Mouse (Mus musculus) heart, adult 2 months (tissue): ENCODE measurements around the gene Picalm. TPM values are rescaled to one million over a fixed set of nuclear protein-coding genes. Genes with fewer than 3 reads are reported as not detected.

Experiments used
- DNase-seq, 2 experiments: peaks; one replicate each; pipeline ENCODE4 v3.0.0; 2021
- H3K27ac ChIP-seq: fragments of 200-600 bp; 2 replicates; pipeline ENCODE4 v1.8.1; 2022
- H3K27me3 ChIP-seq: fragments of 200-500 bp; 2 replicates; pipeline ENCODE4 v1.6.1; 2012; ENCODE audit warnings: mild to moderate bottlenecking, low read length, inconsistent platforms, mixed read lengths; ENCODE audit not compliant: control insufficient read depth, insufficient read depth
- H3K36me3 ChIP-seq: fragments of 200-500 bp; 2 replicates; pipeline ENCODE4 v1.6.1; 2012; ENCODE audit warnings: low read length, inconsistent platforms; ENCODE audit not compliant: control insufficient read depth, insufficient read depth
- H3K4me1 ChIP-seq: fragments of 200-500 bp; 2 replicates; pipeline ENCODE4 v1.6.1; 2011; ENCODE audit warnings: low read length; ENCODE audit not compliant: control insufficient read depth, insufficient read depth
- H3K4me3 ChIP-seq: fragments of 200-600 bp; 2 replicates; pipeline ENCODE4 v1.8.1; 2022
- H3K79me2 ChIP-seq: fragments of 200-500 bp; replicated peaks from 2 replicates; pipeline ENCODE4 v1.6.1; 2012; ENCODE audit warnings: mild to moderate bottlenecking, inconsistent platforms, low read length, moderate library complexity, mixed read lengths; ENCODE audit not compliant: control insufficient read depth, insufficient read depth
- H3K9ac ChIP-seq: fragments of 200-500 bp; 2 replicates; pipeline ENCODE4 v1.6.1; 2012; ENCODE audit warnings: low read depth, mild to moderate bottlenecking, control low read depth, inconsistent platforms, low read length, mixed read lengths
- CTCF ChIP-seq: fragments of 200-600 bp; IDR thresholded peaks from 2 replicates; pipeline ENCODE4 v1.8.1; 2022; ENCODE audit warnings: antibody characterized with exemption, mild to moderate bottlenecking, moderate library complexity
- EP300 ChIP-seq: fragments of 200-500 bp; IDR thresholded peaks from 2 replicates; pipeline ENCODE4 v1.6.1; 2011; ENCODE audit warnings: low read depth, low read length, control low read depth; ENCODE audit not compliant: insufficient read depth
- POLR2A ChIP-seq: fragments of 200-500 bp; IDR thresholded peaks from 2 replicates; pipeline ENCODE4 v1.6.1; 2011; ENCODE audit warnings: mild to moderate bottlenecking, low read depth, low read length, control low read depth; ENCODE audit not compliant: insufficient read depth
- WGBS: fragments of 180-500 bp; shearing (Covaris S2); methylation state at CpG from one replicate; pipeline ENCODE4 v1.1.7; 2018; 5-methylcytosine and 5-hydroxymethylcytosine counted together
- intact Hi-C: fragments of 180-260 bp; cut with DNase I; formaldehyde crosslinking; loops from one replicate; pipeline ENCODE4 v1.15.1; 2025
- long read RNA-seq: library from polyadenylated mRNA; stranded (forward); transcript quantifications from one replicate; pipeline ENCODE4 v2.0.0, GENCODE M21; 2021
- polyA plus RNA-seq: library from polyadenylated mRNA; depleted of rRNA; stranded (reverse); fragments of >200 nt; gene quantifications from 2 replicates; pipeline ENCODE4 v1.2.3, GENCODE M21; 2012; rRNA removed
- total RNA-seq, 2 experiments: library from RNA; stranded (reverse); gene quantifications; 2 replicates each; pipeline ENCODE4 v1.2.3; 2021

Picalm gene
- total RNA-seq = 100 to 1,000 TPM in 1 of 2 experiments, 10 to 100 TPM in 1; 99.4 to 128 TPM
- 60.1 and 107 TPM in 2 replicates for polyA plus RNA-seq
- long read RNA-seq, transcript Picalm-205 (19 exons, 3,489 nt) = minor isoform, 5 of 34 reads
- long read RNA-seq, transcript Picalm-212 (20 exons, 3,427 nt) = major isoform, 6 of 34 reads
- long read RNA-seq, partial matches to known transcripts = 6 of 34 reads
- long read RNA-seq, other reads (novel, unspliced or antisense) = 16 of 34 reads

GRCm38 (mm10) chr7:90129732-90130392, at the start of gene Picalm:
TSS of gene Picalm (plus strand) at chr7:90130213.
- Histone ChIP-seq H3K4me1 (peaks cover 9% of the 10 kb centered on the region), H3K9ac (peak within 1 kb of the TSS; percentile 92), H3K27ac (peak within 1 kb of the TSS; percentile 99), H3K27me3 (no peaks in the 10 kb centered on the region), H3K4me3 (peak within 1 kb of the TSS; percentile 93), H3K79me2 (peaks cover 7% of the 10 kb centered on the region), H3K36me3 (peaks cover 21% of the 10 kb centered on the region)
- DNase-seq = peak; percentile 99
- under 1% methylated on average over 52 of the region's 72 CpGs for WGBS
- intact Hi-C loops = loop anchor here (1.0 to 2.0 kb wide), 3 partner anchors 17 to 107 kb away; no protein-coding TSS in a partner anchor
- TF ChIP-seq EP300 = no peak
- TF ChIP-seq CTCF = no peak
- TF ChIP-seq POLR2A = peak; percentile 86

GRCm38 (mm10) chr7:90083799-90084198, 46.2 kb upstream of the Picalm start:
- peak in 1 of 2 experiments; percentile 30 for DNase-seq
- H3K27me3 ChIP-seq = no peaks in the 10 kb centered on the region
- no peak for TF ChIP-seq POLR2A
- TF ChIP-seq EP300 = no peak
- TF ChIP-seq CTCF = no peak
- H3K36me3 ChIP-seq = no peaks in the 10 kb centered on the region
- whole genome bisulfite sequencing = 48% methylated on average over 7 of the region's 7 CpGs
- no peak overlapping the region for H3K27ac ChIP-seq
- no peaks in the 10 kb centered on the region; the same call in 1 of the 2 replicates for H3K4me1 ChIP-seq
- no peak overlapping the region for H3K4me3 ChIP-seq
- intact Hi-C loops = no loop called here
- H3K9ac ChIP-seq = no peak overlapping the region
- H3K79me2 ChIP-seq = no peaks in the 10 kb centered on the region

- H3K79me2 ChIP-seq = no peaks in the 10 kb centered on the region
- H3K4me3 ChIP-seq = no peak overlapping the region
- H3K27me3 ChIP-seq = no peaks in the 10 kb centered on the region
- H3K4me1 ChIP-seq = no peaks in the 10 kb centered on the region; the same call in 1 of the 2 replicates
- intact Hi-C loops = no loop called here
- H3K36me3 ChIP-seq = no peaks in the 10 kb centered on the region
- TF ChIP-seq CTCF = no peak
- TF ChIP-seq POLR2A = no peak
- no peak for TF ChIP-seq EP300
- no peak overlapping the region for H3K27ac ChIP-seq
- H3K9ac ChIP-seq = no peak overlapping the region
- no peak for DNase-seq
Observed at GRCm38 (mm10) chr7:90084531-90084930, 45.5 kb upstream of the Picalm start.

DNA sequence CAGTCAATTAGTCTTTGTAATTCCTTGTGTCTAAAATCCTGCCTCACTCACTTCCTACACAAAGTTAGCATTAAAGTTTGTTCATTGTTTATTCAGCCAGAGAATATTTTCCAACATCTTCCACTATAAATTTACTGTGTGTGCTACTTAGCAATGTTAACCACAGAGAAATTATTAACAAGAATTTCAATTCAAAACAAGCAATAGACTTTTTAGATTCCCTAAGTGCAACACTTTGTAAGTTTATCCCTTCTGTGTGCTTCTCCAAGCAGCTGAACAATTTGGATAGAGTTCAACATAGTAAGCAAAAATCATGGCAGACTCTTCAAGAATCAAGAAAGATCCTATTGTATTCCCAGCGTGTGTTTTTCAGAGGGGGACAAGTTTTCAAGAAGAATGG, 44.3 kb upstream of the Picalm start:
- Histone ChIP-seq H3K79me2 (no peaks in the 10 kb centered on the region), H3K27me3 (no peaks in the 10 kb centered on the region), H3K36me3 (no peaks in the 10 kb centered on the region), H3K27ac (no peak overlapping the region), H3K9ac (no peak overlapping the region), H3K4me1 (no peaks in the 10 kb centered on the region; the same call in none of the 2 replicates), H3K4me3 (no peak overlapping the region)
- no peak for DNase-seq
- intact Hi-C loops = no loop called here
- no peak for TF ChIP-seq EP300
- no peak for TF ChIP-seq CTCF
- TF ChIP-seq POLR2A = no peak
- WGBS = 37% methylated on average over 1 of the region's 1 CpGs

DNA sequence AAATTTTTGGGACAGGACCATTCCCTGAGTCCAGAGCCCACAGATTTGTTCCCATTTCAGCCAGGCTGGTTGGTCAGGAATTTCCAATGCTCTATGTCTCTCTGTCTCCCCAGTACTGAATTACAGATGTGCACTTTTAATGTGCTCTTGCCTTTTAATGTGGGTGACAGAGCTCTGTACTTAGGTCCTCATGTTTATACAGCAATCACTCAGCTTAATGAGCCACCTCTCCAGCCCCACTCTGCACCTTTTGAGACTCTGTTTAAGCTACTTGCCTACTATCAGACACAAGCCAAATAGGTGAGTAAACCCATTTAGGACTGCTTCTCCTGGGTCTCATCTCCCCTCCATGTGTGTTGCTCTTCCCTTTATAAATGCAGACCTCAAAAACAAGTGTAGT, 43.2 kb upstream of the Picalm start:
- Histone ChIP-seq H3K36me3 (no peaks in the 10 kb centered on the region; the same call in 1 of the 2 replicates), H3K79me2 (no peaks in the 10 kb centered on the region), H3K27ac (no peak overlapping the region), H3K4me3 (no peak overlapping the region), H3K9ac (no peak overlapping the region), H3K27me3 (no peaks in the 10 kb centered on the region), H3K4me1 (no peaks in the 10 kb centered on the region; the same call in none of the 2 replicates)
- TF ChIP-seq EP300 = no peak
- no peak for TF ChIP-seq CTCF
- no peak for DNase-seq
- intact Hi-C loops = no loop called here

- WGBS = 48% methylated on average over 4 of the region's 4 CpGs
- H3K79me2 ChIP-seq = no peaks in the 10 kb centered on the region
- intact Hi-C loops = loop anchor here (5.0 kb wide), 1 partner anchor 59 kb away; no protein-coding TSS in a partner anchor
- TF ChIP-seq CTCF (no peak), POLR2A (no peak), EP300 (no peak)
- no peaks in the 10 kb centered on the region; the same call in 1 of the 2 replicates for H3K36me3 ChIP-seq
- peaks cover under 1% of the 10 kb centered on the region for H3K4me1 ChIP-seq
- DNase-seq = no peak
- no peak overlapping the region for H3K9ac ChIP-seq
- no peak overlapping the region for H3K4me3 ChIP-seq
- H3K27me3 ChIP-seq = no peaks in the 10 kb centered on the region
- peak overlapping the region; percentile 30; the same call in 1 of the 2 replicates for H3K27ac ChIP-seq
Observed at GRCm38 (mm10) chr7:90090996-90091395, 39.0 kb upstream of the Picalm start.
